Mouse (Mus musculus) midbrain, embryonic 15.5 days (tissue): ENCODE results near the gene 1700001O22Rik. TPM values are rescaled to one million over a fixed set of nuclear protein-coding genes. Genes with fewer than 3 reads are reported as not detected.

Experiments used
- ATAC-seq: fragments of 200-750 bp; cut with Nextera tagmentation; replicated peaks from 2 replicates; pipeline ENCODE4 v1.8.0; 2017; ENCODE audit warnings: moderate TSS enrichment
- H3K27ac ChIP-seq: fragments of 300-500 bp; sonication (generic); 2 replicates; pipeline ENCODE4 v1.5.1; 2015; ENCODE audit warnings: mild to moderate bottlenecking, inconsistent platforms
- H3K27me3 ChIP-seq: fragments of 300-500 bp; sonication (generic); replicated peaks from 2 replicates; pipeline ENCODE4 v1.6.1; 2015; ENCODE audit warnings: inconsistent platforms
- H3K36me3 ChIP-seq: fragments of 300-500 bp; sonication (generic); replicated peaks from 2 replicates; pipeline ENCODE4 v1.6.1; 2015; ENCODE audit warnings: inconsistent platforms
- H3K4me1 ChIP-seq: fragments of 300-500 bp; sonication (generic); 2 replicates; pipeline ENCODE4 v1.6.1; 2015; ENCODE audit warnings: inconsistent platforms
- H3K4me2 ChIP-seq: fragments of 300-500 bp; sonication (generic); 2 replicates; pipeline ENCODE4 v1.6.1; 2015; ENCODE audit warnings: inconsistent platforms, mild to moderate bottlenecking, moderate library complexity
- H3K4me3 ChIP-seq: fragments of 300-500 bp; sonication (generic); 2 replicates; pipeline ENCODE4 v1.5.1; 2015; ENCODE audit warnings: mild to moderate bottlenecking, inconsistent platforms
- H3K9ac ChIP-seq: fragments of 300-500 bp; sonication (generic); 2 replicates; pipeline ENCODE4 v1.6.1; 2015; ENCODE audit warnings: mild to moderate bottlenecking, inconsistent platforms
- H3K9me3 ChIP-seq: fragments of 300-500 bp; sonication (generic); 2 replicates; pipeline ENCODE4 v1.6.1; 2016; ENCODE audit warnings: inconsistent platforms
- WGBS: fragments of 180-500 bp; shearing (Covaris S2); methylation state at CpG from one replicate; pipeline ENCODE4 v1.1.7; 2015; ENCODE audit warnings: mixed read lengths; 5-methylcytosine and 5-hydroxymethylcytosine counted together
- polyA plus RNA-seq: library from polyadenylated mRNA; unstranded; fragments of >200 nt; fragmentation: Nextera tagmentation; extraction: Ambion mirVana; gene quantifications from 2 replicates; pipeline ENCODE4 v1.2.1, GENCODE M21; 2015

1700001O22Rik gene
- polyA plus RNA-seq, 1 experiment from 2014 or later: 1.2 TPM

GRCm38 (mm10) chr2:30771806-30772460 is 31.5 kb downstream of the 1700001O22Rik start:
- H3K4me3 ChIP-seq: peak overlapping the region; percentile 43
- peaks cover 26% of the 10 kb centered on the region for H3K4me1 ChIP-seq
- 7% methylated on average over 19 of the region's 19 CpGs for WGBS
- no peaks in the 10 kb centered on the region for H3K27me3 ChIP-seq
- peak overlapping the region; percentile 75 for H3K27ac ChIP-seq
- peak; percentile 48 for ATAC-seq
- peak overlapping the region; percentile 92 for H3K4me2 ChIP-seq
- no peaks in the 10 kb centered on the region for H3K9me3 ChIP-seq
- peak overlapping the region; percentile 46 for H3K9ac ChIP-seq
- H3K36me3 ChIP-seq: no peaks in the 10 kb centered on the region

DNA sequence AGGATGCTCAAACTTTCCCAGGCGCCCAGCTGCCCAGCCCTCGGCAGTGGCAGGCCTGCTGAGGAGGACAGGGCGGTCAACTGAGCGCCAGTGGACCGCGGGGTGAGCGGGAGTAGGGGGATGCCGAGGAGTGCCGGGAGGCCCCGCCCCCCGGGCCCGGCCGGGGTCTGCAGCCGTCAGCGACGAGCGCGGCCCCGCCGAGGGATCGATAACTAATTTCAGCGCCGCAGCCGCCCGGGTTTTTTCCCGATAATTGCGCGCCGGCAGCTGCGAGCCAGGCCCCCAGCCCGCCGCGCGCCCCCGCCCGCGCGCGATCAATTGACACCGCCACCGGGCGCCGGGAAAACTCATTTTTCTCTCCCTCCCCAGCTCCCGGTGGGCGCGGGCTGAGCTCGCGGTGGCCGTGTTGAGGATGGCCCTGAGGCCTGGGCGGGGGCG is 32.1 kb downstream of the 1700001O22Rik start:
- peak overlapping the region; percentile 43 for H3K4me3 ChIP-seq
- H3K27me3 ChIP-seq: no peaks in the 10 kb centered on the region
- H3K27ac ChIP-seq: peak overlapping the region; percentile 75
- peak overlapping the region; percentile 46 for H3K9ac ChIP-seq
- peaks cover 26% of the 10 kb centered on the region for H3K4me1 ChIP-seq
- no peaks in the 10 kb centered on the region for H3K36me3 ChIP-seq
- no peaks in the 10 kb centered on the region for H3K9me3 ChIP-seq
- ATAC-seq: peak; percentile 22
- under 1% methylated on average over 45 of the region's 51 CpGs for WGBS
- peak overlapping the region; percentile 92 for H3K4me2 ChIP-seq

DNA sequence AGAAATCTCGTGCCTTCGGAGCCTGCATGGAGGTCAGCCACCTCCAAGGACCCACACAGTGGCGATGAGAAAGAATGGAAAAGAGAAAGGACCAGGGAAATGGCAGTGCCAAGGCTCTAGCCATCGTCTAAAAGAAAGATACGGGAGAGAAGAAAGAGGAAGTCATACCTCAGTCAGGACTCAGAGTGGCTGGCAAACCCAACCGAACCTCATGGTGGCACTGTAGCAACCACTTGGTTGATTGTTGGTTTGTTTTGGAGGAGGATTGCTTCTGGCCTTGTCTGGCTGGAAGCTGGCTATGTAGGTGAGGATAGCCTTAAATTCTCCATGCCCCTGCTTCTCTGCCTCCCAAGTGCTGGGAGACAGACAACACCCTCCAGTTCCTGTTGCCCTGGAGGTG is 34.3 kb downstream of the 1700001O22Rik start:
- no peak overlapping the region for H3K4me2 ChIP-seq
- H3K27me3 ChIP-seq: no peaks in the 10 kb centered on the region
- whole genome bisulfite sequencing: 59% methylated on average over 6 of the region's 6 CpGs
- H3K4me3 ChIP-seq: no peak overlapping the region
- H3K36me3 ChIP-seq: no peaks in the 10 kb centered on the region
- H3K27ac ChIP-seq: no peak overlapping the region
- H3K9ac ChIP-seq: no peak overlapping the region
- H3K4me1 ChIP-seq: peaks cover 26% of the 10 kb centered on the region
- no peak for ATAC-seq
- H3K9me3 ChIP-seq: no peaks in the 10 kb centered on the region

- H3K4me2 ChIP-seq: no peak overlapping the region
- H3K9me3 ChIP-seq: no peaks in the 10 kb centered on the region
- no peak overlapping the region for H3K4me3 ChIP-seq
- WGBS: 85% methylated on average over 5 of the region's 5 CpGs
- H3K9ac ChIP-seq: no peak overlapping the region
- no peaks in the 10 kb centered on the region for H3K36me3 ChIP-seq
- H3K27ac ChIP-seq: no peak overlapping the region
- H3K4me1 ChIP-seq: peaks cover 26% of the 10 kb centered on the region
- H3K27me3 ChIP-seq: no peaks in the 10 kb centered on the region
- no peak for ATAC-seq
Measured at GRCm38 (mm10) chr2:30768529-30768928, 34.9 kb downstream of the 1700001O22Rik start.

GRCm38 (mm10) chr2:30767626-30768240 is 35.7 kb downstream of the 1700001O22Rik start:
- H3K4me2 ChIP-seq: no peak overlapping the region
- no peaks in the 10 kb centered on the region for H3K36me3 ChIP-seq
- 71% methylated on average over 7 of the region's 7 CpGs for WGBS
- ATAC-seq: no peak
- no peaks in the 10 kb centered on the region for H3K27me3 ChIP-seq
- H3K4me1 ChIP-seq: peaks cover 22% of the 10 kb centered on the region
- H3K9ac ChIP-seq: no peak overlapping the region
- H3K4me3 ChIP-seq: no peak overlapping the region
- no peaks in the 10 kb centered on the region for H3K9me3 ChIP-seq
- H3K27ac ChIP-seq: no peak overlapping the region

DNA sequence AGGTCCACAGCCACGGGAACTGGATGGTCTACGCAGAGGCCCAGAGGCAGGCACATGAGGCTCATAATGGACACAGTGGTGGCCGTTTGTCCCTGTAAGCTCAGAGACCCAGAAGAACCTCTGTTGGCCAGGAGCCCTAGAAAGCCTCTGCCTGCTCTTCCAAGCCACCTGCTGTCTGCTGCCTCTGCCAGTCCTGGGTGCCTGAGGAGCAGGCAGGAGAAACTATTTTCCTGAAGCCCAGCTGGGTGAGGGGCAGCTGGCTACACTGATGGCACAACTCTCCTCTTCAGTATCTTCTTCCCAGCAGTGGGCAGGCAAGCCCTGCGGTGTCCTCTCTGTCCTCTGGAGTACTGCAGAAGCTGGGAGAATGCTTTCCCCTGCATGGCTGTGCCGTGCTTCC is 37.0 kb downstream of the 1700001O22Rik start:
- Histone ChIP-seq H3K27ac (no peak overlapping the region), H3K36me3 (no peaks in the 10 kb centered on the region), H3K9me3 (no peaks in the 10 kb centered on the region), H3K4me3 (no peak overlapping the region), H3K4me1 (peaks cover 11% of the 10 kb centered on the region), H3K27me3 (no peaks in the 10 kb centered on the region), H3K4me2 (no peak overlapping the region), H3K9ac (no peak overlapping the region)
- 80% methylated on average over 5 of the region's 5 CpGs for WGBS
- no peak for ATAC-seq

- Histone ChIP-seq H3K9me3 (no peaks in the 10 kb centered on the region), H3K27ac (no peak overlapping the region), H3K36me3 (no peaks in the 10 kb centered on the region), H3K4me1 (peaks cover 13% of the 10 kb centered on the region; the same call in 1 of the 2 replicates), H3K27me3 (no peaks in the 10 kb centered on the region), H3K4me3 (no peak overlapping the region), H3K9ac (no peak overlapping the region), H3K4me2 (no peak overlapping the region)
- 29% methylated on average over 6 of the region's 6 CpGs for WGBS
- ATAC-seq: no peak
Measured at GRCm38 (mm10) chr2:30760706-30761105, 42.8 kb downstream of the 1700001O22Rik start.

- Histone ChIP-seq H3K9me3 (no peaks in the 10 kb centered on the region), H3K36me3 (no peaks in the 10 kb centered on the region), H3K4me3 (no peak overlapping the region), H3K4me1 (peaks cover 13% of the 10 kb centered on the region; the same call in 1 of the 2 replicates), H3K9ac (no peak overlapping the region), H3K27ac (no peak overlapping the region; the same call in 1 of the 2 replicates), H3K4me2 (no peak overlapping the region), H3K27me3 (no peaks in the 10 kb centered on the region)
- ATAC-seq: no peak
- WGBS: 40% methylated on average over 10 of the region's 10 CpGs
Measured at GRCm38 (mm10) chr2:30759858-30760547, 43.5 kb downstream of the 1700001O22Rik start.

- Histone ChIP-seq H3K4me1 (peaks cover 13% of the 10 kb centered on the region; the same call in 1 of the 2 replicates), H3K27me3 (no peaks in the 10 kb centered on the region), H3K36me3 (no peaks in the 10 kb centered on the region), H3K9ac (no peak overlapping the region), H3K4me2 (no peak overlapping the region), H3K9me3 (no peaks in the 10 kb centered on the region), H3K4me3 (no peak overlapping the region), H3K27ac (no peak overlapping the region)
- WGBS: 78% methylated on average over 4 of the region's 4 CpGs
- no peak for ATAC-seq
Measured at GRCm38 (mm10) chr2:30759442-30759841, 44.0 kb downstream of the 1700001O22Rik start.

DNA sequence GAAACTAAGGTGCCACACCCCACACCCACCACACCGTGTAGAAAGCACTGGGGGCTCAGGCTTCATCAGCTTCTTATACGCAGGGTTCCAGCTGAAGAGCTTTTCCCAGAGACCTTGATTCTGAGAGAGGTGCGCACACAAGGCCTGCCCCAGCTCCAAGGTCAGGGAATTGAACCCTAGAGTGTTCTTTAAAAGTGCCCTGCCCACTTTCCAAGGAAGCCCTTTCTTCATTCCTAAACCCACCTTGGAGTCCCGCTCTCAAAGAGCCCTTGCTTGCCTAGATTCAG is 44.4 kb downstream of the 1700001O22Rik start:
- no peak overlapping the region for H3K9ac ChIP-seq
- no peak overlapping the region for H3K4me3 ChIP-seq
- ATAC-seq: no peak
- H3K27me3 ChIP-seq: no peaks in the 10 kb centered on the region
- H3K4me2 ChIP-seq: no peak overlapping the region
- peaks cover 13% of the 10 kb centered on the region; the same call in 1 of the 2 replicates for H3K4me1 ChIP-seq
- H3K9me3 ChIP-seq: no peaks in the 10 kb centered on the region
- H3K27ac ChIP-seq: 0 out of 2 replicates have a peak overlapping the region, but pooled peaks have one; percentile 30
- H3K36me3 ChIP-seq: no peaks in the 10 kb centered on the region
- 52% methylated on average over 4 of the region's 4 CpGs for WGBS

DNA sequence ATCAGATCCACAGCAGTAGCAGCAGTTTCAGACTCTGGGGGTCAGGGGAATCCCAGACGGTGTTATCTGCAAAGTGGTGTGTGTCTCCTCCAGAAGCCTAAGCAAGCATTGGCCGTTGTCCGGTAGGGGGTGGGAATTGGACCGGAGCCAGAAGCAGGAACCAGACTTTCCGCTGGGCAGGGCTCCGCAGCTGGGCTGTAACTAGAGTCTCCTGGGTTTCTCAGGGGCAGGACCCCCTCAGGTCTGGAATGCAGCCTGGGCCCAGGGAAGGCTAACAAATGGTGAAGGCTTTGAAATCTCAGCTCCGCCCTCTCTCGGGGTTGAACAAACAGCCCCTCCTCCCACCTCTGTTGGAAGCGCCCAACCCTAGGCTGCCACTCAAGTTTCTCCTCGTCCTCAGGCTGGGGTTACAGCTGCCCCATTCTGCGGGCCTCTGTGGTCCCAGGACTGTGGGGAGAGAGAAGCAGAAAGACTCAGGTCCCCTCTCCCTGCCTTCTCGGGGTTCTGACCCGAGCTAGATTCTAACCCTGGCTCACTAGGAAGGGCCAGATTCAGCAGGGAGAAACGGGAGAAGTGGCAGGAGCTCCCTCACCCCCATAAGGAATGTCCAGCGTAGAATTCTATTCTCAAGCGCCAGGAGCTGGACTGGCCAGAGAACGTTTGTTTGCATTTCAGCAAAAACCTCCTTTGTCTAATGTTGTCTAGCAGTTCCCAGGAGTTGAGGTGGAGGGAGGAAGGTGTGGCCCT is 44.9 kb downstream of the 1700001O22Rik start:
- peaks cover 13% of the 10 kb centered on the region; the same call in 1 of the 2 replicates for H3K4me1 ChIP-seq
- H3K9ac ChIP-seq: no peak overlapping the region
- 3% methylated on average over 17 of the region's 17 CpGs for WGBS
- ATAC-seq: peak; percentile 63
- peak overlapping the region; percentile 1; the same call in 1 of the 2 replicates for H3K4me2 ChIP-seq
- no peaks in the 10 kb centered on the region for H3K27me3 ChIP-seq
- peak overlapping the region; percentile 30; the same call in 1 of the 2 replicates for H3K27ac ChIP-seq
- no peaks in the 10 kb centered on the region for H3K36me3 ChIP-seq
- no peak overlapping the region for H3K4me3 ChIP-seq
- H3K9me3 ChIP-seq: no peaks in the 10 kb centered on the region
